Mouse (Mus musculus): ENCODE results near the gene Irx3.
A peak's percentile ranks its signal among the peaks of the same experiment; 100 is the strongest.

Gene Irx3

DNA sequence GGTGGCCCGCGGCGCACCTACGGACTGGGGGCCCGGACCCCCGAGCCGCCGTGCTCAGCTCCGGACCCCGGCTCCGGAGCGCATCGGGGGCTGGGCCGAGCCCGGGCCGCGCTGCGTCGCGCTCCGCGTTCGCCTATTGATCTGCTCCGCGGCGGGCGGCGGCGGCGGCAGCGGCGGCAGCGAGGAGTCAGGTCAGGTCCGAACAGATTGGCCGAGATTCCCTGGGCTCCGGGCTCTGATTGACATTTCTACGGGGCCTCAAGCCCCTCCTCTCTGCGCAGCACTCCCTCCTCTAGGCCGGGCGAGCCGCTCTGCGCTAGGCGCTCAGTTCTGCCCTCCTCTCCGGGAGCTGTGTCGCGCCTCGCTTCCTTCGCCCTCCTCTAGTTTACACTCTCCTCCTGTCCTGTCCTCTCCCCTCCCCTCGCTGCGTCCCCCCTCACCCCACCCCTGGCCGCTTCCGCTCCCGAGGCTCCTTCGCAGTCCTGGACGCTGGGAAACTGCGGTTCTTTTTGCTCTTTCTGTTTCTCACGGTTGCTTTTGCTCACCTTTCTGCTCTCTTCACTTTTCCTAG lies 541 bp downstream of the Irx3 start:
- peak; percentile 79 for DNase-seq (ENCODE audit: low read depth, low spot score)

DNA sequence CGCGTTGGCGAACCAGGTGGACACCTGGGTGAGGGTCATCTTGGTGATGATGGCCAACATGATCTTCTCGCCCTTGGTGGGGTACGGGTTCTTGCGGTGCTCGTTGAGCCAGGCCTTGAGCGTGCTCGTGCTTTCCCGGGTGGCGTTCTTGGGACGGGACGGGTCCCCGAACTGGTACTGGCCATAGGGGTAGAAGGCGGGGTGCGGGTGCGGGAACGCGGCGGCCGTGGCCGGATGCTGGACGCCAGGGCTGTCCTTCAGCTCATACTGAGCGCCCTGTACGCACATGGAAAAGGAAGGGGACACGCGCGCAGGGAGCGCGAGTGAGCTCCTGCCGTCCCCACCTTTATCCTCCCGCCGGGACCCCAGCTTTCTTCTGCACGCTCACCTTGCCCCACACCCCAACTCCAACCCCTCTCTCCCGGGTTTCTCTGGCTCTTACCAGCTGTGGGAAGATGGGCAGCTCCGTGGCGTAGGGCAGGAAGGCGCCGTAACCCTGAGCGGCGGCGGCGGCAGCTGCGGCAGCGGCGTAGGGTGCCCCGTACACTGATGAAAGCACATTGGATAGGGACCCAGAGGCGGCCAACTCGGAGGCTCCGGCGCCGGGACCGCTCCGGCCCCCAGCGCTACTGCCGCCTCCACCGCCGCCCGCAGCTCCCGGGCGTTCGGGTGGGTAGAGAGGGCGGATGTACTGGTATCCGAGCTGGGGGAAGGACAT lies 1.2 kb downstream of the Irx3 start:
- peak; percentile 22 for DNase-seq (ENCODE audit: low read depth, low spot score)

DNA sequence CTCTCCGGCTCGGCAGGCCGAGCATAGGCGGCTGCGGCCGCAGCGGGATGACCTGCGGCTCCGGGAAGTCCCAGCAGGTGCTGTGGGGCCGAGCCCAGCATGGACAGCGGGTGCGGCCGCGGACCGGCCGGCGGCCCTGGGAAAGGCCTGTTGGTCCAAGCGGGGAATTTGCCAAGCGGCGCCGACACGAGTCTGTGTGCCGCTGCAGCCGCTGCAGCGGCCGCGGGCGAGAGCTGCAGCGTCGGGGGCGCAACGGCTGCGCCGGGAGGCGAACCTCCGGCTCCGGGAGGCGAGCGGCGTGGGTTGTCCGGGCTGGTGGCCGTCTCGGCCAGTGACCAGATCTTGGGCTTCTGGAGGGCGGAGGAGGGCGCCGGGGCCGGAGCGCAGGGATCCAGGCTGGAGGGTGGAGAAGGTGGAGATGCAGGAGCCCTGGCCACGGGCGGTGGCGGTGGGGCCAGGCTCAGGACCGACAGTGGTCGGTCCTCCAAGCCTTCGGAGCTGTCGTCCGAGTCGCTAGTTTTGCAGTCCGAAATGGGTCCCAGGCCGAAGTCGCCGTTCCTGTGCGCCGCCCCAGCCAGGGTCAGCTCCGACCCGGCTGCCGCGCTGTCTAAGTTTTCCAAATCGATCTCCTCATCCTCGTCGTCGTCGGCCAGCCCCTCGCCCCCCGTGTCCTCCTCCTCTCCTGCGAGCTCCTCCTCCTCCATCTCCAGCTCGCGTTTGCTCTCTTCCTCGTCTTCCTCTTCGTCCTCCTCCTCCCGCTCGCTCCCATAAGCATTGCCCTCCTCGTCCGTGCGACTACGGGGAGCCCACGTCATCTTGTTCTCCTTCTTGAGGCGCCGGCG lies 2.0 kb downstream of the Irx3 start:
- peak; percentile 25 for DNase-seq (ENCODE audit: low read depth, low spot score)

- peak; percentile 22 for DNase-seq (ENCODE audit: low read depth, low spot score)
Measured at GRCm38 (mm10) chr8:91799016-91799581, 2.8 kb downstream of the Irx3 start.

DNA sequence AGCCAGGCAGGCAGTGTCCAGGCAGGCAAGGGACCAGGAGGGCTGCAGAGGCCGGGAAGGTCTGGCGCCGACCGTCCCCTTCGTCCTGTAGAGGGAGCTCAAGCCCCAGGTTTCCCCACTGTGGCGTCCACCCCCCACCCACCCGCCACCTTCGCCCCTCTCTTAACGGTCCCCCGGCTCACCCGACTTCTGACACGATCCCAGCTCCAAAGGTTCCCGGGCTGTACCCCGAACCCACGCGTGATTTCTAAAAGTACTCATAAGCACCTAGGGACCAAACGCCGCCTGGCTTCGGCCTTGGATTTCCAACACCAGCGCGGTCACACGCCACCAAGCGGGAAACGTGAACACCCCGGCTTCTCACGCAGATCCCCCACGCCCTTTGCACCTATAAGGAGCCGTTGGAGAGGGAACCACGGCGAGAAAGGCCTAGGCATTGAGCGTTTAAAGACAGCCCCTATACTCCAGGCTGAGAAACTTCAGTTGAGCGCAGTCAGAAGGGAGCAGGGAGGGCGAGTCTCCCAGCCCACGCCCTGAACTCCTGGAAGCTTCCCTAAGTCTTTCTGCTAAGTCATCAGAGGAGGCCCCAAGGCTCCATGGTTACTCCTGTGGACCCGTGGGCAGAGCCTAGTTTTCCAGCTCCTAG lies 4.1 kb downstream of the Irx3 start:
- peak; percentile 69 for DNase-seq (ENCODE audit: low read depth, low spot score)

DNA sequence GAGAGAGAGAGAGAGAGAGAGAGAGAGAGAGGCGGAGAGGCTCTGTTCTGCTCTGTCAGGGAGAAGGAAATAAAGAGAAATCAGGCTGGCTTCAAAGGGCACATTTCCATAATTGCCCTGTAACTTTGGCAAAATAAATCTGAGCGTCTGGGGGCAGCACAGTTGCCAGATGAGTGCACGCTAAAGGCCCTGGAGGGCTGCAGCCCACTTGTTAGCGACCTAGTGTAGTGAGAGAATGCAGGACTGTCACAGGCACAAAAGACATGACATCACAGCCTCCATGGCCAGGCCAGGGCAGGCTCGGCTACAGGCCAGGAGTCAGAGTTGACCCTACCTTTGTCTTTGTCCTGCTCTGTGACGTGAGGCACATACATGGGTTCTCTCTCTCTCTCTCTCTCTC lies 8.0 kb downstream of the Irx3 start:
- DNase-seq (ENCODE audit: low read depth, low spot score), result no peak

GRCm38 (mm10) chr8:91787194-91787895 lies 14.5 kb downstream of the Irx3 start:
- no peak for DNase-seq (ENCODE audit: low read depth, low spot score)

DNA sequence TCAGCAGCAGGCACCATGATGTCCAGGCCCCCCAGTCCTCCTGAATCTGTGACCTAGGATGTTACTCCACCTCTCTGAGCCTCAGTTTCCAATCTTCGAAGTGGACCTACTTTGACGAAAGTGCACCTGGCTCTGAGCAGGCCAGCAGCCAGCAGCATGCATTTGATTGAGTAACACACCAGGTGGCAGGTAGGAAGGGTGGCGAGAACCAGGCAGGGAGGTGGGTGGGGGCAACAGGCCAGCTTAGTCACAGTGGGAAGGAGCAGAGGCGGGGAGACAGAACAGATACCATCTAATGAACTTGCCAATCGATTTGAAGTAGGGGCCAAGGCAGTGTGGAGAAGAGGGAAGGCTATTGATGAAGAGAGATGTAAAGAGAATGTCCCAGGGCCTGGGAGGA lies 18.9 kb downstream of the Irx3 start:
- DNase-seq (ENCODE audit: low read depth, low spot score), result no peak

DNA sequence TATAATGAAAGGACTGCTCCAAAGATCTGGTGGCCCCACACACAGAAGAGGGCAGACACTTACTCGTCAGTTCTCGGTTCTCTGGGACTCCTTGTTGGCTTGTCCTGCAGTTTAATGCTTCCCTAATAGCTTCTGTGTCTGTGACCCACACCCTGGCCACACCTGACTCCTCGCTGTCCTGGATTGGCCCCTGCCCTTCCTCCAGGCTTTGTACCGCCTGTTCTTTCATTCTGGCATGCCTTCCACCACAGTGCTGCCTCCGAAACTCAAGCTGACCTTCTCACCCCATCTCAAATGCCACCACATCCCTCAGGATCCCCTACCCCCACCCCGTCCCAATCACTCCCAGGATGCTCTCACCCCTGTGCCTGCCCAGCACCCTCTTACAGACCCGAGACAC lies 19.7 kb downstream of the Irx3 start:
- DNase-seq (ENCODE audit: low read depth, low spot score), result no peak

GRCm38 (mm10) chr8:91780648-91781047 lies 21.2 kb downstream of the Irx3 start:
- DNase-seq (ENCODE audit: low read depth, low spot score), result no peak

DNA sequence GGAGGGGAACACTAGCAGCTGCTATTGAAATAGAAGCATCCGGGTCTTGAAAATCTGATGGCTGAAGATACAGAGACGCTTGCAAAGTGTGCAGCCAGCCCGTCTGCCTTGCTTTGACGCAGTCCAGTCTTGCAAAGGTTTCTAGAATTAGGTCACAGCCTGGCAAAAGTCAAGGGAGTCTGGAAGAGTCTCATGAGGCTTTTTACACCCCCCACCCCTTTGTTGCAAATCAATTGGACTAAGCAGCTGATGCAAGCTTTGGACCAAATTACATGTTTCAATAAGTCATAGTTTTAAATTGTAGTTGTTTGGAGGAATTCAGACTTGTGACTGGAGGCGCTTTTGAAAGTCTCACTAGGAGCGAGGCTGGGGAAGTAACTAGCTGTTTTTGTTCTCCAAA lies 33.0 kb downstream of the Irx3 start:
- DNase-seq (ENCODE audit: low read depth, low spot score), result no peak

DNA sequence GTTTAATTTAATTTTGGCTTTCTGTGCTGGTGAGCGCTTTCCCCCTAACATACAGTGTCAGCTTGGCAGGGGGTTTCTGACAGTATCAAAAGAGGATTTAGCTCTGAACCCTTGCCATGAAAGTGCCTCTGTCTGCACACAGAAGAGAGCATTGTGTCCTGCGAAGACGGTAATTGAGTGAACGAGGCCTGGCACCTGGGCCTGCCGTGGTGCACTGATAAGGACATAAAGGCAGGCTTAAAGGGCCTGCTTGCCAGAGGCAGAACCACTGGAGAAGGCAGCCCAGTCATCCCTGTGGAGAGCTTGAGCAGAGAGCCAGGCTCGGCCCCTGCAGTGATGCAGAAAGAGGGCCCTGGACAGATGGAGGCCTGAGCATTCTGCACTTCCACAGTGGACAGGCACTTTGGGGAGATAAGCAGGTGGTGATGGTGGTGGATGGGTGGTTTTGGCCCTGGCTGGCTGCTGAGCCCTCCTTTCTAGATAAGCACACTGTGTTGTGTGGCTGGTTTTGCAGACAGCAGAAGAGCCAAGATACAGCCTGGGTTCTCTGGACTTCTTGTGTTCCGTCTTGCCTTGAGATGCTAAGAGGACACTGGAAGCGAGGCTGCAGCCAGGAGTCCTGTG lies 36.3 kb downstream of the Irx3 start:
- DNase-seq (ENCODE audit: low read depth, low spot score), result no peak

DNA sequence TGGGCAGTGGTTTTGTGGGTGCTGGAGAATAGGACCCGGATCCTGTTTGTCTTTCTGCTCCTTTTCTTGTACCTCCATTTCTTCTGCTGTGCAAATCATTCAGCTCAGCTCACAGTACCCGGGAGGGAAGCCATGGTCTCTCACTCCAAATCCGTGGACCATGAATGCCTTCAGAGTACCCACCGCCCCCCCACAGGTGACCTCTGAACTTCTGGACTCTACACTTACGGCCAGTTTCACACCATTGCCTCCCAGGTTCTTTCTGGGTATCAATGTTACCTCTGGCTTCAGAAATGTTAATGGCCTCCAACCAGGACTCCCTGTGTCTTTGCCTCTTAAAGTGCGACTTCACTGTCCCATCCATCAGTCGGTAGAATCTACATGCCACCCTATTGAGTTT lies 46.3 kb downstream of the Irx3 start:
- DNase-seq (ENCODE audit: low read depth, low spot score), result no peak

DNA sequence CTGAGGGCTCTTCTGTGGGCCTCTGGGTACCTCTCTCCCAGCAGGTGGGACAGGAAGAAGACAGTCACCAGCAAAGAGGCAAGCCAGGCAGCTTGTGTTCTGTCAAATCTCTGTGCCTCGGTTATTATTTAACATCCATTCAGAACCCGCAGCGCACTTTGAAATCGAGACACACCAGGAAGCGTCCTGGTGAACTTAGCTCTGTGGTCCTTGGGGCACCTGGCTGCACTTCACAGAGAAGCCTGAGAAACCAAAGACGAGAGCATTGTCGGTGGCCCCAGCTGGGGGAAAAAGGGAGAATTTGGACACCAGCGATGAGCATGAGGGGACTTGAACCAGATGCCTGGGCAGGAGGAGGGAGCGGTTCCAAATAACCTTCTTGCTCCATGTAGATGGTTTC lies 46.8 kb downstream of the Irx3 start:
- DNase-seq (ENCODE audit: low read depth, low spot score), result no peak

GRCm38 (mm10) chr8:91750794-91751125 lies 51.1 kb downstream of the Irx3 start:
- DNase-seq (ENCODE audit: low read depth, low spot score), result no peak

DNA sequence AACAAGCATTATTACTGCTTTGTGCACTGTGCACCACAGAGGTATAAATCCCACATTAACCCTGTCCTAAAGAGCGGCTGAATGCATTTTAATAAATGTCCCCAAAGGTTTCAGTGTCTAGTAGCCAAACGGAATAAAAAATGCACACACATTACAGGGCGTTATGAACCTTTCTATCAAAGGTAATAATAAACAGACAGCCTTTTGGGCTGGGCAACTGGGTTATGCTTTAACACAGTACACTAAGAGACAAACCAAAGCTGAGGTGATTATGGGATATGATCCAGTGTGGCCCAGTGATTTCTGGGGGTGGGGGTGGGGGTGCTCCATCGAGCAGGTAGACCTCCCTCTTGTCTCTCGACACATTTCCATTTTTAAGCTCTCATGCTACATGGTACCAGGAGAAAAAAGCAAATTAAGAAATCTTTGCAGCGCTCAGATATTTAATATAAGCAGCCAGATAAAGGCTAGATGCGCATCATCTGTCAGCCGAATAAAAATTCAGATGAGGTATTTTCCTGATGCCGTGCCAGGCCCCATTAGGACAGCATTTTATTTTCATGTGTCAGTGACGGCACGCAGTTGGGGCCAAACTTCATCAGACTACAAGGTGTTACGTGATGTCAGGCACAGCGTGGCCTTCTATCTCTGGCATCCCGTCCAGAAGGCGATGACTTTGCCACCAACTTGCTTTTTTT lies 51.6 kb downstream of the Irx3 start:
- no peak for DNase-seq (ENCODE audit: low read depth, low spot score)

GRCm38 (mm10) chr8:91749412-91749811 lies 52.5 kb downstream of the Irx3 start:
- DNase-seq (ENCODE audit: low read depth, low spot score), result no peak

All from R1 (cell line).